Mouse (Mus musculus): ENCODE measurements around the gene Gzmf. TPM values are rescaled to one million over a fixed set of nuclear protein-coding genes. Genes with fewer than 3 reads are reported as not detected.
A peak's percentile ranks its signal among the peaks of the same experiment; 100 is the strongest.
"Not testable (repeated sequence)": the region's sequence is repeated elsewhere in the genome, so short reads cannot be mapped to it uniquely, and the experiment has no call there.

Gzmf gene
- polyA plus RNA-seq, 1 experiment, result not detected

- H3K4me3 ChIP-seq (ENCODE audit: insufficient read depth, low read length), result no peak overlapping the region
- no peak for TF ChIP-seq CTCF (IDR thresholded peaks at IDR 0.05; ENCODE audit: extremely low read depth, insufficient read depth, low read length)
- TF ChIP-seq POLR2A (IDR thresholded peaks at IDR 0.05; ENCODE audit: extremely low read depth, insufficient read depth, low read length), result no peak
- 0 out of 2 replicates have a peak, but pooled peaks cover under 1% of the 10 kb centered on the region for H3K4me1 ChIP-seq (ENCODE audit: control insufficient read depth, insufficient read depth, low read length)
- H3K27ac ChIP-seq (ENCODE audit: insufficient read depth, low read length), result no peak overlapping the region
Observed at GRCm38 (mm10) chr14:56173396-56173795, 37.8 kb downstream of the Gzmf start.

DNA sequence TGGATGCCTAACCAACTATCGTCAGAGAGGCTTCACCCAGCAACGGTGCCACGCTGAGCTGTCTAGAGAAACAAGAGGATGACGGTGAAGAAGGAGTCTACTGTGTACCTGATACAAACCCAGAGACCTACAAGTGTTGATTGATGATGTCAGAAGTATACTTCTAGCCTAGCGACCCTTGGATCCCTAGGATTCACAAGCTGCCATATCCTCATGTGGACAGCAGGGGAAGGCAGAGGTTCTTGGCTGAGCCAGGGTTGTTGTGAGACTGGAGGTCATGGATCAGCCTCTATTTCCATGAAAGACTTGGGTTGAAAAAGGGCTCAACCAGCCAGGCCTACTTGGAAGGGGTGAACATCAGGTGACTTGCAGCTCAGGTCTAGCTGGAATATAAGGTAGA lies 38.5 kb downstream of the Gzmf start:
- Histone ChIP-seq H3K4me3 (ENCODE audit: insufficient read depth, low read length) (no peak overlapping the region), H3K27ac (ENCODE audit: insufficient read depth, low read length) (no peak overlapping the region), H3K4me1 (ENCODE audit: control insufficient read depth, insufficient read depth, low read length) (peaks cover 2% of the 10 kb centered on the region; the same call in 1 of the 2 replicates)
- no peak for TF ChIP-seq CTCF (IDR thresholded peaks at IDR 0.05; ENCODE audit: extremely low read depth, insufficient read depth, low read length)
- no peak for TF ChIP-seq POLR2A (IDR thresholded peaks at IDR 0.05; ENCODE audit: extremely low read depth, insufficient read depth, low read length)

GRCm38 (mm10) chr14:56168009-56168408 lies 43.2 kb downstream of the Gzmf start:
- no peak for TF ChIP-seq CTCF (IDR thresholded peaks at IDR 0.05; ENCODE audit: extremely low read depth, insufficient read depth, low read length)
- no peak for TF ChIP-seq POLR2A (IDR thresholded peaks at IDR 0.05; ENCODE audit: extremely low read depth, insufficient read depth, low read length)
- peaks cover 2% of the 10 kb centered on the region; the same call in 1 of the 2 replicates for H3K4me1 ChIP-seq (ENCODE audit: control insufficient read depth, insufficient read depth, low read length)
- no peak overlapping the region for H3K4me3 ChIP-seq (ENCODE audit: insufficient read depth, low read length)
- no peak overlapping the region for H3K27ac ChIP-seq (ENCODE audit: insufficient read depth, low read length)

DNA sequence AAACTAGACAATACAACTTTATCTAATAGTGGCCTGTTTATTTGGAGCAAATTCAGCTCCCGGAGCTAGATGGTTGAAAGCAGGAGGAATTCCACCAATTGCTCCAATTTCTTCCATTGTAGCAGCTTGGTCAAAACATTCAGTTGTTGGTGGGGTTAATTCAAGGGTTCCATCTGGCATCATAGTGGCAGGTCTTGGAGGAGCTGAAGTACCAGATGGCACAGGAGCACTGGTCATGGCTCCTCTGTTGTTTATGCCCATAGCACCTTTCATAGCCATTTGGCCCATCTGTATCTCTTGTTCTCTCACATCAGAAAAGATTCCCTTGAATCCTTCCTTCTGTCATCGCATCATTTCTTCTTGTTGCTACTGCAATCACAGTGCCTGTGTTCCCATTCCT lies 49.1 kb downstream of the Gzmf start:
- no peak overlapping the region for H3K4me3 ChIP-seq (ENCODE audit: insufficient read depth, low read length)
- H3K4me1 ChIP-seq (ENCODE audit: control insufficient read depth, insufficient read depth, low read length), result no peaks in the 10 kb centered on the region
- TF ChIP-seq CTCF (IDR thresholded peaks at IDR 0.05; ENCODE audit: extremely low read depth, insufficient read depth, low read length), result no peak
- TF ChIP-seq POLR2A (IDR thresholded peaks at IDR 0.05; ENCODE audit: extremely low read depth, insufficient read depth, low read length), result no peak
- H3K27ac ChIP-seq (ENCODE audit: insufficient read depth, low read length), result no peak overlapping the region

DNA sequence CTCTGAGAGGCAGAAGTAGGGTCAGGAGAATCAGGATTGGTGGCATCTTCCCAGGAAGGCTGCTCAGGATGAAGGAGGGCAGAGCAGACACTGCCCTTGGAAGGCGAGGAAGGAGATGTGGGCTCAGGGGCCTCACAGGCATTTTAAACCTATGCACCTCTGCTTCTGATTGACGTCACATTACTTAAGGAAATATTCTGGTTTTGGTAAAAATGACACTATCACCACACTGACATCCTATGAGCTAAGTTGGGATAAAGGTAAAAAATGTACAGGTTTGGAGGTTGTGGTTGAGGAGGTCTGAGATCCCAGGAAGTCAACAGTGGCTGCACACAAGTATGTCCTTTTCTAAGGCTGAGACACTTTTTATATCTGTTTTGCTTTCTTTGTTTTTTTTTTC lies 51.7 kb downstream of the Gzmf start, which contains the start of gene Gzmg:
Gzmg (minus strand) TSS at position 101 of the 400 bp plus-strand sequence.
- H3K4me1 ChIP-seq (ENCODE audit: control insufficient read depth, insufficient read depth, low read length); H3K4me3 ChIP-seq (ENCODE audit: insufficient read depth, low read length); H3K27ac ChIP-seq (ENCODE audit: insufficient read depth, low read length): not testable (repeated sequence)

DNA sequence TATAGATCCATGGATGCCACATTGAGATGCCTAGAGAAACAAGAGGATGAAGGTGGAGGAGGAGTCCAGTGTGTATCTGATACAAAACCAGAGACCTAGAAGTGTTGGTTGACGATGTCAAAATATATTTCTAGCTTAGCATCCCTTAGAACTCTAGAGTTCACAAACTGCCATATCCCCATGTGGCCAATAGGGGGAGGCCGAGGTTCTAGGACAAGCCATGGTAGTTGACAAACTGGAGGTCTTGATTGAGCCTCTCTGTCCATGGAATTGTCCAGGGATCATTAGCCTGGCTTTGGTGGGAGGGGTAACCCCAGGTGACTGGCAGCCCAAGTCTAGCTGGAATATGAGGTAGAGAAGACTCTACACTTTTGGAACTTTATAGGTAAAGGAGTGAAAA lies 55.9 kb downstream of the Gzmf start:
- no peak overlapping the region for H3K4me3 ChIP-seq (ENCODE audit: insufficient read depth, low read length)
- 0 out of 2 replicates have a peak, but pooled peaks have one; percentile 6 for TF ChIP-seq CTCF (IDR thresholded peaks at IDR 0.05; ENCODE audit: extremely low read depth, insufficient read depth, low read length)
- TF ChIP-seq POLR2A (IDR thresholded peaks at IDR 0.05; ENCODE audit: extremely low read depth, insufficient read depth, low read length), result no peak
- no peaks in the 10 kb centered on the region for H3K4me1 ChIP-seq (ENCODE audit: control insufficient read depth, insufficient read depth, low read length)
- H3K27ac ChIP-seq (ENCODE audit: insufficient read depth, low read length), result no peak overlapping the region

Other genes with a start within 250 kb of the Gzmf start
- gene Mcpt1, start 193.4 kb downstream of the Gzmf start, polyA plus RNA-seq (2012; rRNA removed), result not detected in 2 replicates
- not detected in 2 replicates for gene Mcpt9, start 180.9 kb downstream of the Gzmf start, polyA plus RNA-seq (2012; rRNA removed)
- gene Mcpt2, start 169.4 kb downstream of the Gzmf start, polyA plus RNA-seq (2012; rRNA removed), result not detected in 2 replicates
- gene Mcpt4, start 149.1 kb downstream of the Gzmf start, polyA plus RNA-seq (2012; rRNA removed), result 0.47 TPM in 1 of 2 replicates, not detected in the other
- gene Mcpt8, start 126.1 kb downstream of the Gzmf start, polyA plus RNA-seq (2012; rRNA removed), result not detected in 2 replicates
- not detected in 2 replicates for gene Ctsg, start 108.8 kb downstream of the Gzmf start, polyA plus RNA-seq (2012; rRNA removed)
- not detected in 2 replicates for gene Gzme, start 90.8 kb downstream of the Gzmf start, polyA plus RNA-seq (2012; rRNA removed)
- gene Gzmd, start 78.8 kb downstream of the Gzmf start, polyA plus RNA-seq (2012; rRNA removed), result not detected in 2 replicates
- not detected in 2 replicates for gene Gzmg, start 51.8 kb downstream of the Gzmf start, polyA plus RNA-seq (2012; rRNA removed)
- gene Gzmn, start 36.8 kb downstream of the Gzmf start, polyA plus RNA-seq (2012; rRNA removed), result not detected in 2 replicates
- gene Gzmc, start 23.2 kb upstream of the Gzmf start, polyA plus RNA-seq (2012; rRNA removed), result not detected in 2 replicates
- gene Gzmb, start 50.8 kb upstream of the Gzmf start, polyA plus RNA-seq (2012; rRNA removed), result 0.13 TPM in 1 of 2 replicates, not detected in the other
- 0.08 and 0.13 TPM in 2 replicates for gene Atp12a, start 153.7 kb upstream of the Gzmf start, polyA plus RNA-seq (2012; rRNA removed)
- 0.47 and 0.75 TPM in 2 replicates for gene Rnf17, start 191.2 kb upstream of the Gzmf start, polyA plus RNA-seq (2012; rRNA removed)

Data from cortical plate, adult 2 months (tissue).